Mouse (Mus musculus) kidney, adult 2 months (tissue): ENCODE results near the gene Ccnd2. TPM values are rescaled to one million over a fixed set of nuclear protein-coding genes. Genes with fewer than 3 reads are reported as not detected.

Source experiments
- DNase-seq: peaks from one replicate; pipeline ENCODE4 v3.0.0; 2021
- H3K27ac ChIP-seq: fragments of 200-500 bp; 2 replicates; pipeline ENCODE4 v1.5.1; 2012; ENCODE audit warnings: low read depth, low read length, control low read depth, inconsistent platforms; ENCODE audit not compliant: insufficient read depth
- H3K27me3 ChIP-seq: fragments of 200-500 bp; replicated peaks from 2 replicates; pipeline ENCODE4 v1.6.1; 2012; ENCODE audit warnings: mild to moderate bottlenecking, moderate library complexity, low read length, inconsistent platforms; ENCODE audit not compliant: control insufficient read depth, insufficient read depth
- H3K36me3 ChIP-seq: fragments of 200-500 bp; 2 replicates; pipeline ENCODE4 v1.6.1; 2012; ENCODE audit warnings: mild to moderate bottlenecking, moderate library complexity, low read length, inconsistent platforms; ENCODE audit not compliant: control insufficient read depth, insufficient read depth
- H3K4me1 ChIP-seq: fragments of 200-500 bp; 2 replicates; pipeline ENCODE4 v1.6.1; 2011; ENCODE audit warnings: low read length; ENCODE audit not compliant: control insufficient read depth, insufficient read depth
- H3K4me3 ChIP-seq: fragments of 200-500 bp; 2 replicates; pipeline ENCODE4 v1.5.1; 2011; ENCODE audit warnings: mild to moderate bottlenecking, low read depth, low read length, control low read depth; ENCODE audit not compliant: insufficient read depth
- CTCF ChIP-seq: fragments of 200-500 bp; conservative IDR thresholded peaks from 2 replicates; pipeline ENCODE4 v1.5.1; 2011; ENCODE audit warnings: low read depth, mild to moderate bottlenecking, control low read depth, low read length, moderate library complexity, mixed read lengths; ENCODE audit not compliant: insufficient read depth, insufficient read length
- POLR2A ChIP-seq: fragments of 200-500 bp; IDR thresholded peaks from one replicate; pipeline ENCODE4 v1.6.1; 2011; ENCODE audit warnings: low read depth, low read length, control low read depth
- WGBS: fragments of 180-500 bp; shearing (Covaris S2); methylation state at CpG from one replicate; pipeline ENCODE4 v1.1.7; 2018; 5-methylcytosine and 5-hydroxymethylcytosine counted together
- polyA plus RNA-seq: library from polyadenylated mRNA; depleted of rRNA; stranded (reverse); fragments of >200 nt; gene quantifications from 2 replicates; pipeline ENCODE4 v1.2.3, GENCODE M21; 2012

Ccnd2 gene
- polyA plus RNA-seq, 1 experiment: 27.7 TPM

- no peak overlapping the region for H3K4me3 ChIP-seq
- WGBS: 78% methylated on average over 5 of the region's 5 CpGs
- H3K36me3 ChIP-seq: no peaks in the 10 kb centered on the region
- H3K27ac ChIP-seq: no peak overlapping the region
- TF ChIP-seq CTCF (no peak), POLR2A (no peak)
- no peaks in the 10 kb centered on the region for H3K4me1 ChIP-seq
- no peaks in the 10 kb centered on the region for H3K27me3 ChIP-seq
- DNase-seq: no peak
These were observed 29.0 kb downstream of the Ccnd2 start for GRCm38 (mm10) chr6:127122996-127123395.

GRCm38 (mm10) chr6:127122221-127122806 is 29.7 kb downstream of the Ccnd2 start:
- Histone ChIP-seq H3K27ac (no peak overlapping the region), H3K4me1 (no peaks in the 10 kb centered on the region), H3K36me3 (no peaks in the 10 kb centered on the region), H3K27me3 (no peaks in the 10 kb centered on the region), H3K4me3 (no peak overlapping the region)
- DNase-seq: no peak
- TF ChIP-seq POLR2A: no peak
- peak; percentile 66 for TF ChIP-seq CTCF
- 61% methylated on average over 4 of the region's 4 CpGs for WGBS

DNA sequence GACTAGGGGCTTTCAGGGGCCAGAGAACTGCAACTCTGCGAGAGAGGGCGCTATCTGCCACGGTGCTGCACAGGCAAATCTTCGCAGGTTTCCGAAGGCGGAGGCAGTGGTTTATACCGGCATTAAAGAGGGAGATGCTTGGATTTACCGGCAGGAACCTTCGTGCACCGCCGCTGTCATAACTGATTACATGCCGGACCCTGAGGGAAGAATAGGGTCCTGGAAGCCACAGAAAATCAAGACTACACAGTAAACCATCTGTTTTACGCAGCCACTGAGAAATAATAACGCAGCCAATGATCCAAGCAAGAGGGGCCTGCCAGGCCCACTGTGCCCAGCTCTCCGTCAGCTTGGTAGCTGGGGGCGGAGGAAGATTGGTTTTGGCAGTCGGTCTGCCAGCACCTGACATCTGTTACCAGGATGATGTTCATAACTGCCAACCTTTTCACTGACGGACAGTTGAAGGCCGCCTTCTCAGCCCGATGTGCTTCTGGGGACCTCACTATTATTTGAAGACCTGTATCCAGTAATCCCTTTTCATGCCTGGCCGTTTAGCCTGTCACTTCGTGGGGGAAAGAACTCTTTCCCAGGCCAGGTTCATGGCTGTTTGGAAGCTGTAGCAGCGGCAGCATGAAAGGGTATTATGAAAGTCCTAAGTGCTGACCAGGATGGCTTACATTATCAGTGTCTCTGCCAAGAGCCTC is 37.1 kb downstream of the Ccnd2 start:
- DNase-seq: no peak
- Histone ChIP-seq H3K27me3 (no peaks in the 10 kb centered on the region), H3K36me3 (no peaks in the 10 kb centered on the region), H3K4me3 (no peak overlapping the region), H3K4me1 (no peaks in the 10 kb centered on the region), H3K27ac (no peak overlapping the region)
- TF ChIP-seq POLR2A (no peak), CTCF (no peak)
- 76% methylated on average over 23 of the region's 23 CpGs for WGBS

GRCm38 (mm10) chr6:127109402-127109930 is 42.5 kb downstream of the Ccnd2 start, which contains the start of gene Tigar:
Gene Tigar (minus strand): TSS chr6:127109557.
- Histone ChIP-seq H3K27ac (no peak within 1 kb of the TSS), H3K4me3 (peak within 1 kb of the TSS; percentile 98), H3K4me1 (peaks cover 8% of the 10 kb centered on the region; the same call in 1 of the 2 replicates), H3K36me3 (no peaks in the 10 kb centered on the region), H3K27me3 (no peaks in the 10 kb centered on the region)
- WGBS: under 1% methylated on average over 37 of the region's 37 CpGs
- TF ChIP-seq CTCF: no peak
- peak; percentile 87 for TF ChIP-seq POLR2A
- peak; percentile 97 for DNase-seq

- DNase-seq: no peak
- Histone ChIP-seq H3K36me3 (no peaks in the 10 kb centered on the region), H3K4me3 (peak overlapping the region; percentile 98), H3K27ac (no peak overlapping the region), H3K27me3 (no peaks in the 10 kb centered on the region), H3K4me1 (peaks cover 8% of the 10 kb centered on the region; the same call in 1 of the 2 replicates)
- TF ChIP-seq POLR2A (no peak), CTCF (no peak)
- 43% methylated on average over 20 of the region's 20 CpGs for WGBS
These were observed 43.5 kb downstream of the Ccnd2 start for GRCm38 (mm10) chr6:127108368-127109060.

DNA sequence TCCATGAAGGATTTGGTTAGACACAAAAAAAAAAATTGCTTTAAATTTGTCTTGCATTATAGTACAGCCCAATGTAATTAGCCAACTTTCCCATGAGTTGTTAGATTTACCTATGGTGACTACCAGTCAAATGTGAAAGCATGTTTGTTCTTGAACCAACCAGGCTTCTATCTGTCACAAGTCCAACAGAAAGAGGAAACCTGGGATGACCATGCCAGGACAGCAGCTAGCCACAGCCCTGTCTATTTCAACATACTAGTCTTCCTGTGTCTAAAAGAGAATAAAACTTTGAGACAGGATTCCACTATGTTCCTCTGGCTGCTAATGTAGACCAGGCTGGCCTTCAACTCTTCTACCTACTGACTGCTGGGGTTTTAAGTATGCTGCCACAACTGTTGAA is 44.6 kb downstream of the Ccnd2 start:
- H3K27ac ChIP-seq: no peak overlapping the region
- H3K36me3 ChIP-seq: no peaks in the 10 kb centered on the region
- peaks cover 8% of the 10 kb centered on the region; the same call in 1 of the 2 replicates for H3K4me1 ChIP-seq
- TF ChIP-seq CTCF: no peak
- TF ChIP-seq POLR2A: no peak
- no peak for DNase-seq
- no peaks in the 10 kb centered on the region for H3K27me3 ChIP-seq
- H3K4me3 ChIP-seq: no peak overlapping the region

GRCm38 (mm10) chr6:127106726-127107125 is 45.3 kb downstream of the Ccnd2 start:
- no peaks in the 10 kb centered on the region for H3K27me3 ChIP-seq
- no peak overlapping the region for H3K4me3 ChIP-seq
- no peak overlapping the region for H3K27ac ChIP-seq
- 70% methylated on average over 5 of the region's 5 CpGs for WGBS
- no peak for TF ChIP-seq POLR2A
- no peak for TF ChIP-seq CTCF
- H3K4me1 ChIP-seq: peaks cover 8% of the 10 kb centered on the region; the same call in 1 of the 2 replicates
- H3K36me3 ChIP-seq: no peaks in the 10 kb centered on the region
- DNase-seq: no peak
